Mouse (Mus musculus) frontal cortex, adult 2 months (tissue): ENCODE measurements around the gene Rasgef1a. TPM values are rescaled to one million over a fixed set of nuclear protein-coding genes. Genes with fewer than 3 reads are reported as not detected.

Experiments
- DNase-seq, 2 experiments: peaks; one replicate each; pipeline ENCODE4 v3.0.0; 2022; ENCODE audit warnings: low spot score in 1 of 2; ENCODE audit errors: extremely low spot score in 1 of 2
- polyA plus RNA-seq: library from polyadenylated mRNA; depleted of rRNA; stranded (reverse); fragments of >200 nt; gene quantifications from 2 replicates; pipeline ENCODE4 v1.2.3, GENCODE M21; 2012; rRNA removed

The Rasgef1a gene
- polyA plus RNA-seq: 154 and 164 TPM in 2 replicates

DNA sequence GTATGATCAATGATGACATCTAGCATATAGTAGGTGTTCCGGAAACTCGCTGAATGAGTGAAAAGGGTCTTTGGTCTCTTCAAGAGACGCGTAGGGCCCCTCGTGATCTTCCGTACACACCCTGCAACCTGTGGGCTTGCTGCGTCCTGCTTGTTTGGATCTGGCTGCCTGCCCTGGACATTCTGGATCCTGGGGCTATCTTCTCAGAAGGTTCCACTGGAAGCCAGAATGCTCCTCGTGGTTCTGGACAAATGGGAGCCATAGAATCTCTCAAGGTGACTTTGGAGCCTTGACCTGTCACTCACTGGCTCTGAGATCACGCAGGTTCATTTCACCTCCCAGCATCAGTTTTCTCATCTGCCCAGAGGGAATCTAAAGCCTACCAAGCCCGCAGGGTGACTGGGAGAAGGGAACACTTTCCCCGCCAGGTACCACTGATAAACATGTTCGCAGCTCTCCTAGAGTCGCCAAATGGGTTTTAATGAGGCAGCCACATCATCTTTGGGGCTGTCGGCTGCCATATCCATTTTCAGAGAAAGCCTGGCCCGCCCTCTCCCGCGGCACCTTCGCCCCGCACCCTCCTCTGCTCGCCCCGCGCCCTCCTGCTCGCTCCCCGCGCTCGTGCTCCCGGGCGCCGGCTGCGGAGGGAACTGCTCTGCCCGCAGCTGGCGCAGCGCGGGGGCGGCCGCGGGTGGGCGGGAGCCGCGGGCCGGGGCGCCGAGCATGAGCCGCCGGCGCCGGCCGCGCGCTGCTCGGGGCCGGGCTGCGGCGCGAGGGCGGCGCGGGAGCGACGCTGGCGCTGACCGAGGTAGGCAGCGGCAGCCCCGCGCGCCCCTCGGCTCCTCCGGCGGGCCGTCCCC, at the start of gene Rasgef1a:
Rasgef1a (plus strand) TSS at position 683 of the 860 bp plus-strand sequence.
- DNase-seq: peak in 1 of 2 experiments; percentile 62

DNA sequence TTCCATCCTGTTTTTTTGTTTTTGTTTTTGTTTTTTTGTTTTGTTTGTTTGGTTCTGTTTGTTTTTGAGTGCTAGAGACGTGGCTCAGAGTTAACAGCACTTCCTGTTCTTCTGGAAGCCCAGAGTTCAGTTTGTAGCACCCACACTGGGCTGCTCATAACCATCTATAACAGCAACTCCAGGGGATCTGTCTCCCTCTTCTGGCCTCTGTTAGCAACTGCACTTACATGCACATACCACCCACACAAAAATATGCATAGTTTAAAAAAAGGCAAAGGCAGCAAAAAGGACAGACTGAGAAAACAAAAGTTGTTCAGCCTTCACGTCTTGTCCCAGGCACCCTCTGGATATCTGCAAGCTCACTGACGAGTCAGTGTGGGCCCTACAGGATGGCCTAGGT, 48.0 kb upstream of the Rasgef1a start:
- no peak for DNase-seq

DNA sequence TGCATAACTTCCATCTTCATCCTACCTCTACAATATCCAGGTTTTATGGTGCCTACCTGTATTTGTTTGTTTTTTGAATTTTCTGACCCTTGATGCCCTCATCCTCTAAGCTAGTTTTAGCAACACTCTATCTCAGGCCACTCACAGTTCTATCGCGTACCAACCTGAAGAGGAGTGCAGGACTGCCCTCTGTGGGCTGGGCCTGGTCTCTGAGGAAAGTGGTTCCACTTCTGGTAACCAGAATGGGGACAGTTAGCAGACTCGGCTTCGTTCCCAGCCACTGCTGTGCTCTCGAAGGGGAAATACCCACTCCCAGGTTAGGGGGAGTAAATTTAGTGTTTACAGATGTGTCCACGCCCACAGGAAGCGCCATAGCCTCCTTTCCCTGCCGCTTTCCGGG, 44.5 kb upstream of the Rasgef1a start:
- no peak for DNase-seq

DNA sequence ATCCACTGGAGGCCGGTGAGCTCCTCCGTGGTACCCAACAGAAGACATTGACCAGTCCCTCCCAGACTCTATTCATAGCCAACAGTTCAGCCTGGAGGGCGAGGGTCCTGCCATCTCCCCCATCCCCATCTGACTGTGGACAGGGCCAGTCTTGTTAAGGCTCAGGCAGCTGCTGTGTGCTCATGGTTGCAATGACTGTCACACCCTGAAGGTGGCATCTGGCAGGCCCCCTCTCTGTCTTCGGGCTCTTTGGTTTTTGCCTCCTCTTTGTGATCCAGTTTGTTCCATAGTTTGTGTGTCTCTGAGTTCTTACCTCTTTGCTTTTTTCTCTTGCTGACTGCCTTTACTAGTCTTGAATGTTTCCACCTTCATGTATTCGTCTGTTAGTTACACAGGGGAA, 24.1 kb upstream of the Rasgef1a start:
- DNase-seq: no peak

DNA sequence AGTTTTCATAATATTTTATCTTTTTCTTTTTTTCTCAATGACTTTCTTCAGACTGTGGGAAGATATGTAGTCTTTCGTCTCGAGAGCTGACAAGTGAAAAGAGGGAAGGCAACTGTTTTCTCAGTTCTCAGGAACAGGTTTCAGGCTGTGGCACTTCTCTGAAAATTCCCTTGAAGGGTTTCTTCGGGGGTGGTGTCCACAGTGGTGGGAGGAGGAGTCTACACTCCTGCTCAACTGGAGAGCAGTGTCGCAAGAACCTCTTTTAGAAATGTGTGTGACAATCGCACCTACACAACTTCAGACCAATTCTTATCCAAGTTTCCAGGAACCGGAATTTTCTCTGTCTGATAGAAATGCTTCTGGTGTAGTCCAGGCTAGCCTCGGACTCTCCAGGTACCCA, 22.0 kb upstream of the Rasgef1a start:
- DNase-seq: peak in 1 of 2 experiments; percentile 59

DNA sequence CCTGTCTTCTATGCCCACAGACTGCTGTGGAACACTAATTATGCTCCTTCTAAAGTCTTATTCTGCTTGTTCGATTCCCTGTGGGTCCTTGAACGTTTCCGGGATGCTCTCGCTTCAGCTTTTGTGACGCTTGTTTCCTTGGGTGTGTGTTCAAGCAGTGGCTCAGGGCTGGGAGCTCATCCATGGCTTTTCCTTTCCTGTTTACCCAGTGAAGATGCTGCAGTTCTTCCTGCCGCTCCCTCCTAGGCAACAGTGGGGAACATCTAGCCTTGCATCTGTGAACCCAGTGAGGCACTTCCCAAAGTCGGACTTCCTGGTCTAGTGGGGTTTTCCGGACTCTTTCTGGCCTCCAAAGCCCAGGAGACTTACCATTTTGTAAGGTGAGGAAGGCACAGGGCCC, 20.6 kb upstream of the Rasgef1a start:
- DNase-seq: no peak

DNA sequence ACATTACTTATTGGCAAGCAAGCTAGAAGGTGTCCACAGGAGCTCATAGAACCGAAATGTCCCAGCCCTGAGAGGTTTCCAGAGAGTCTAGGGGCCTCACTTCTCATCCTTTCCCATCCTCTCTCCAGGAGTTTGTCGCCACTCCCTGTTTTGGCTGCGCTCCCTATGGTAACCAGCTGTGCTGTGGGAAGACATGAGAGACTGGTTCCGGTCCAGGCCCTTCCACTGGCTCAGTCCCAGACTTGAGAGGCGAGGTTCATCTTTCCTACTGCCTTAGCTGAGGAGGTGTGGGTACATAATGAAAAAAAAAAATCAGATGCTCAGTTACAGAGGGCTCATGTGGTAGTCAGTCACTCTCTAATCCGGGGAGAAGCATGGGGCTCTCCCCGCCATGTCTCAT, 19.9 kb upstream of the Rasgef1a start:
- peak in 1 of 2 experiments; percentile 75 for DNase-seq

DNA sequence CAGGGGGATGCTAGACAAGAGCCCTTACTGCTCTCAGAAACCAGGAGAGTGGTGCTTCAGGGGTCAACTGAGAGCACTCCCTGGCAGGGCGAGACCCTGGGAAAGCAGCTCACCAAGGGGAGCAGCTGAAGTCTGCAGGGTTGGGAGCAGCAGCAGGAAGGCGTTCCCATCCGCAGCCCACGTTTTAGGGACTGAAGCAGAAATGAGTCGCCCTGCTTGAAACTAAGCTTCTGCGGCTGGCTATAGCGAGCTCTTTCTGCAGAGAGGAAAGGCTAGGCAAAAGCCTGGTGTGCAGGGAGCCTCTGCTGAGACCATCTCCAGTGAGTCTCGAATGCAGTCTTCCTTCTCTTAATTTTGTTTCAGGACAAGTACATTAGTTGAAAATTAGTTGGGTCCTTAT, 19.3 kb upstream of the Rasgef1a start:
- DNase-seq: no peak

DNA sequence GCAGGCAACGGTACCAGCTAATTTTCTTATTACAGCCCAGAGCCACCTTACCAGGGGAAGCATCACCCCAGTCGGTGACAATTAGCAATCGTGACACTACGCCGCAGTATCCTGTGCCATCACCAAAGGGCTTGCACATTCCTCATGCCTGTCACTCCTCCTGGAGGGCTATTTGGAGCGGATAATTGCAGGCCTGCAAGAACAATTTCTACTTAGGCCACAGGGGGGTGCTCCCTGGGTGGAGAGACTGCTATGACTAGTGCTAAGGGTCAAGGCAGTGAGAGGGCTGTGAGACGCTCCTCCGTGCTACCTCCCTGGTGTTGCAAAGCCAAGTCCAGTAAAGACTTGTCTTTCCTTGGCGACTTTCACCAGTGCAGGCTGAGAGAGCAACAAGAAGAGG, 16.1 kb upstream of the Rasgef1a start:
- DNase-seq: no peak

DNA sequence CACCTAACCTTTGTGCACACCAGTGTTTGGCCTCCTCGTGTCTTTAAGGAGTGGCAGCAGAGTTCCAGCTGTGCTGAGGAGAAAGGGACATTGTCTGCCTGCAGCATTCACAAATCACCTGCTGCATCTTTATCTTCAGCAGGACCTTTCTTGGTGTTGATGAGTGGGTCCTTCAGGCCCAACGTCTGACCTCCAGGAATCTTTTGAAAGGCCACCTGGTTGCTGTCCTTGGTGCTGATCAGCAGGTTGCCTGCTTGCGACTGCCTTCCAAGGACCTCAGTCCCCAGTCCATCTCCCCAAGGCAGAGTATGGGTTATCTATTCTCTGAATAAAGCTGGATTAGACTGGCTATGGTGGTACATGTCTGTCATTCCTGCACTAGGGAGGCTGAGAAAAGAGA, 10.0 kb upstream of the Rasgef1a start:
- DNase-seq: no peak

DNA sequence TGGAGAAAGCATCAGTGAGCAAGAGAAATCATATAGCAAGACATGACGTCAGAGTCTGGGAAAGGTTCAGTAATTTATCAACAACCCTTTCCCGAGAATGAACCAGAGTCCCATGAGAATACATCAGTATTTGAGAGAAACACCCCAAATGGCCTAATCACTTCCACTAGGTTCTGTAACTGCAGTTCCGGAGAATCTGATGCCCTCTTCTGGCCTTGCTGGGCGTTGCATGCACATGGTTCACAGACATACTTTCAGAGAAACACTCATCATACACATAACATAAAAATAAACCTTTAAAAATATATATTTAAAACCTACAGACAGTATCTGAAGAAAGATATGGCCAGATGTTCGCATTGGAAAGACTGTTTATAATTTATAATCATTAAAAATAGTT, 3.9 kb upstream of the Rasgef1a start:
- peak in 1 of 2 experiments; percentile 57 for DNase-seq

DNA sequence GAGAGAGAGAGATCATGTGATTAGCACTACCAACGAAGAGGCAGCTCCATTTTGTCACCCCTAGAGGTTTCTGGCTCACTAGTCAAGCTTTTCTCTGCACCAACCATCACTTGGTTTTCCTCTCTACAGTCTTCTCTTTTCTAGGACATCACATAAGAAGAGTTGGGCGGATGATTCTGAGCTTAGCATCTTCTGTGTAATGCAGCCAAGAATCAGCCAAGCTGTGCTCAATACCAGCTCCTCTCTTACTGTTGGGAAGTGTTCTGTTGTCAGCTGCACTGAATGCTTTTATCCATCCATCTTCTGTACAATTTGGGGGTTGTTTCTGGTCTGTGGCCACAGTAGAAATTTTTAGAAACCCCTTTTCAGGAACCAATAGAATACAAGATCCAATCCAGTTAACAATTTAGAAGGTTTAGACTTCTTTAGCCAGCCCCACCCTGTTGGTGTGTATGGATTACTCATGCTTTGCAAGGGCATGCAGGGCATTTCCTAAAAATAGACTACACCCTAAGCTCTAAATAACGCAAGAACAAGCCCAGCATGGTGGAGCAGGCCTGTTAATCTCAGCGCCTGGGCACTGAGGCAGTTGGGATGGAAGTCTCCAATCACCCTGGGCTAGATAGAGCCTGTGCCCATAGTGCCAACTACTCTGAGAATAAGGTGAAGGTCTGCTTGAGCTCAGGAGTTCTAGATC, 3.2 kb upstream of the Rasgef1a start:
- peak in 1 of 2 experiments; percentile 64 for DNase-seq

DNA sequence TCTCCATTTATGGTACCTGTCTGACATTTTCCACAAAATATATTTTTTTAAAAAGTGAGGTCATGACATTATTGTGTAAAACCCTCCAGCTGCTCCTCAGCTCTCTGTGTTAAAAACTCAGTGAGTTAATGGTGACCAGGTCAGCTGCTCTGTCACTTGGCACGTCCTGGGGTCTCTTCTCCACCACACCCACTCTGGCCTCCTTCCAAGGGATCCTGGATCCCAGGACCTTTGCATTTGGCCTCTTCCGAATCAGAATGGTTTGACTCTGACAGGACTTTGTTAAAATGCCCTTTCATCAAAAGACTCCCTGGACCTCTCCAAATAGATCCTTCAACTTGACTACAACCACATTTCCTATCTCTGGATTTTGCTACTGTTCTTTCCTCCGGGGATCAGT, 982 bp upstream of the Rasgef1a start:
- DNase-seq: no peak

DNA sequence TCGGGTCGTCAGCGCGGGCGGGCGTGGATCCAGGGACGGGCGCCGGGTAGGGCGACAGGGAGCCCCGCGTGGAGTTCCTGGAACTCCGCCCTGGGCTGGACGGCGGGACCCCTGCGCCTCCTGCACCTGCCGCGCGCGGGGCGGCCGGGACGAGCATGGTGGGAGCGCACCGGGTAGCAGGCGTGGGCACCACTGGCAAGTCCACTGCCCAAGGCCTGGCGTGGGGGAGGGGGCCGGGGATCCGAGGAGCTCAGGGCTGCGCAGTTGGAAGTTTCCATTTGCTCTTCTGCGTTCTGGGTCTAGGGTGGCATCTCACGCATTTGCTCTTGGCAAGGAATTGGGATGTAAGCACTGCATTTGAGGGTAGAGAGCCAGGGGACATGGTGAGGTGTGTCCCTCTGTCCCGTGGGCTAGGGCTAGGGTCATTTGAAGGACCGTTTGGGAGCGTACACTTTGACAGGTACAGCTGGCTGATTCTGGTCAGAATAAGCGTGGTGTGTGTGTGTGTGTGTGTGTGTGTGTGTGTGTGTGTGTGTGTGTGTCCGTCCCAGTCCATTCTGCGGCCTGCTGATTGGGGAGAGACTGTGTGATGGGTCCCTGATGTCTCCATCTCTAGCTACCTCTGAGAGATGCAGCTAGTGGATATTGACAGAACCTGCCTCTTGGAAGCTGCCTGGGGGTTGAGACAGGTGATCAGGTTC, 528 bp downstream of the Rasgef1a start:
- peak in 1 of 2 experiments; percentile 59 for DNase-seq

DNA sequence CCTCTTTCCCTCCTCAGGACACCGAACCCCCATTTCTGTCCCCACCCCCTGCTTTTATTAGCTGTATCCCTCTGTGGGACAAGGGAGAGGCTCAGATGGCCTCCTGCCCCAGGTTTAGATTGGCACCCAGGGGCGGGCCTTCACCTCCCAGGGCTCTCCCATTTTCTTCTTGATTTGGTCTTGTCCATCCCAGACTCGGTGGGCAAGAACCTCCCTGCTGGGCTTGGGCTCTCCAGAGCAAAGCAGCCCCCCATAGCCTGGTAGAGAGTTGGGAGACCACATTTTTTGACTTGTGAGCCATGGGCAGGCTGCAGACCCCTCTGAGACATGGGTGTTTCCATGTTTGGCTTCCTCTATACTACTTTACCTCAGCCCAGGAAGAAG, 1.1 kb downstream of the Rasgef1a start:
- DNase-seq: no peak

DNA sequence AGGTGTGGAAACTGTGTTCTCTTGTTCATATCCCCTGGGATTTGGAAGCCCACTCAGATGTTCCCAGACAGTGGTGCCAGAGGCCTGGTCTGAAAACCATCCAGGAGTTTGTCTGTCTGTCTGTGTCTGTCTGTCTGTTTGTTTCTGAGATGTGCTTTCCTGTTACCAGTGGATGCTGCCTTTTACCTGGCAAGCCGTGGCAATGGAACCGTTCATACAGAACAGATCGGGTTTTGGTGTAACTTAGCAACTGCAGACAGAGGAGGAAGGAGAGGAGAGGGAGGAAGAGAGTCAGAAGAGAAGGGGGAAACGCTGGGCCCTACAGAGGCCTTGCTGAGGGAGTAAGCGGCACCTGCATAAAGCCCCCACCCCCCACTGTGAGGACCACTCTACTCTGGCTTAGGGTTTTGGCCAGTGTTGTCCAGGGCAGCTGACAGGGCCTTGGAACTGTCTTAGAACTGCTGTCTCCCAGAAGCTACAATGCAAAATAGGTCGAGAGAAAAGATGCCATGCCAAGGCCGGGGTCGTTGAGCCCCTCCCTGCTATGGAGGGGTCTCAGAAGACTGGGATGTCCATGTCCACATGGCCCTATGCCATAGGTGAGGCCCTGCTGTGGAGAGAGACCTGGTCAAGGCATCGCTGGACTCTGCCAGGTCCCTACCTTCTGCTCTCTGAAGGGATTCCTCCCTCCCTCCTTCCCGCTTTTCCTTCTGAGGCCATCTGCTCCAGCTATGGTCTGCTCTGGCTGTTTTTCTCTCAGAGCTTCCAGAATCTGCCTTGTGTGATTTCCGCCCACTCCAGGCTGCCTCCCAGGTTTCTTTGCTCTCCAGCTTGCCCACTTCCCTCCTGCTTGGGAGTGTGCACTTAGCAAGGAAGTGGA, 2.0 kb downstream of the Rasgef1a start:
- DNase-seq: peak; percentile 85 to 90

DNA sequence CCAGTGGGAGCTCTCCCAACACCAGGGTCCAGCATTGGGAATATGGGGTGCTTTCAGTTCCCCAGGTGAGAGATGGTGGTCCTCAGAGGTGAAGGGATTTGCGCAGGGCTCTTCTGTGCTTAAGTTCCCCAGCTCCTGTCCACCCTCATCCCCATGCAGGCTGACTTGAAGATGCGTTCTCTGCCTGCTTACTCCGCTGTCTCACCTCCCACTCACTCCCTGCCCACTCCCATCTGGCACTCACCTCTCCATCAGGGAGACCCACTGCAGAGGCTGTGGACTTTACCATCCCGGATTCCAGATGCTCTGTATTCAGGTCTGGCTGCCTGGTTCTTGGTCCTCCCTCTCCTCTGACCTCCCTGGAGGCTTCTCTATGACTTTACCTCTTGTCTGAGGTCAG, 3.6 kb downstream of the Rasgef1a start:
- peak; percentile 69 to 84 for DNase-seq

DNA sequence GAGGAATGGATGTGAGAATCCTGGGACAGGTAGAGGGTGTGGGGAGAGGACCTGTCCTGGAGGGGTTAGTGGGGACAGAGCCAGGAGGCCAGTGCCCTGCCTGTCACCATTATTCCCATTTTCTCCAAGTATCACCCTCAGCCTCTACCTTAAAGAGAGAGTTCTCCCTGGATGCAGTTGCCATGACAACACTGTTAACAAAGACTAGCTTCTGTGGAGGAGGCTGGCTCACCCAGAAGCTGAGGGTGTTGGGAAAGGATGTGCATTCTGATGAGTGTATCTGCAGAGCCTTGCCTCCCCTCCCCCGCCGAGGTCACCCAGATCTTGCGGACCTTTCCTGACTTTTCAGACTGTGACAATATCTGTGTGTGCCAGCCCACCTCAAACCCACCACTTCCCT, 4.7 kb downstream of the Rasgef1a start:
- DNase-seq: peak; percentile 80 to 84

DNA sequence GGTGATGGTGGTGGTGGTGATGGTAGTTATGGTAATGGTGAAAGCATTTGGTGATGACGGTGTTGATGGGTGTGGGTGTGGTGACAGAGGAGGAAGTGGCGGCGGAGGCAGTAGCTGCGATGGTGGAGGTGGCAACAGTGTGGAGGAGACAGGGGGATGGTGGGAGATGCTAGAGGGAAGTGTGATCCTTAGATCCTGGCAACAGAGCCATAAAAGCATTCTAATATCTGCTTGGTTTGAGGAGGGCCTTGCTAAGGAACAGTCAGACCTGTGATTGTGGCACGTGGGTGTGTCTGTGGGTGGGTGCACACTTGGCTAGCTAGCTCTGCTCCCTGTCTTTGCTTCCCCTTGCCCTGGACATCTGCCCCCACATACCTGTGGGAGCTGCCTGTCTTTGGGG, 7.4 kb downstream of the Rasgef1a start:
- DNase-seq: peak in 1 of 2 experiments; percentile 74

DNA sequence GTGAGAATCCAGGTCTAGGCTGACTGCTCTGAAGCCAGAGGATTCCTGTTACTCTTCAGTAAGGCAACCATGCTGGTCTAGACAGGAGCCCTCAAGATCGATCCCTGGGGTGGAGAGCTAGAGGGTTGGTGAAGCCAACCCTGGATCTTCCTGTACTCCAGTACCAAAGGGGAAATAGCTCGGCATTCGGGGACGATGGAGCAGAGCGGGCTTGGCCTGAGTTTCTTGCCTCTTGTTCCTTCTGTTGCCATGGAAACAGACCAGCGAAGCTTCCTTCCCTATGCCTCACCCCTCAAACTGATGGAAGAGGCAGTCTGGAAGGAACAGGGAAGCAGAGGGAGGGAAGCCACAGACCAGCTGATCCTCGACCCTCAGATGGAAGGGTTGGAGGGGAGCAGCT, 8.3 kb downstream of the Rasgef1a start:
- DNase-seq: peak in 1 of 2 experiments; percentile 72
